Mouse (Mus musculus) erythroblast, embryonic 14.5 days (primary cell): ENCODE data around the gene Myh9.

ENCODE experiments used
- GATA1 ChIP-seq: IDR thresholded peaks from 2 replicates; pipeline ENCODE4 v1.6.1; 2012; ENCODE audit warnings: low read length, inconsistent platforms, mixed read lengths
- TAL1 ChIP-seq: IDR thresholded peaks from 3 replicates; pipeline ENCODE4 v1.6.1; 2012; ENCODE audit warnings: low read length, inconsistent platforms, mixed read lengths

DNA sequence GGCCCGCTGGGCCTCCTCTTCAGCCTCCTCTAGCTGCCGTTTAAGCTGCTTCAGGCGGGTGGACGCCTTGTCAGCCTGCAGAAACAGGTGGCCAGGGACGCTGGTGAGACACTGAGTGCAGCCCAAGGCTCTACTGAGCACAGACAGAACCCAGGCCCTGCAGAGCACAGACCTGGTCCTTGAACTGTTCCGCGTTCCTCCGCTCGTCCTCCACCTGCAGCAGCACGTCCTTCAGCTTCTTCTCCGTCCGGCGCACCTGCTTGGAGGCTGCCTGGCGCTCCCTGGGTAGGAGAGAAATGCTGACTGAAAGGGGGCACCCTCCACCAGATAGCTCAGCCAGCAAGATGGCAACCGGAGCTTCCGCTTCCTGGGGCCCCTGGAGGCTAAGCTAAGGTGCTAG lies 78.9 kb downstream of the Myh9 start:
- no peak for TF ChIP-seq GATA1
- TF ChIP-seq TAL1, result no peak
